Mouse (Mus musculus) natural killer cell, adult 2 months (primary cell): ENCODE data around the gene Hbb-bs.
"Not testable (repeated sequence)": the region's sequence is repeated elsewhere in the genome, so short reads cannot be mapped to it uniquely, and the experiment has no call there.

Source experiments
- DNase-seq, 2 experiments: peaks; one replicate each; pipeline ENCODE4 v3.0.0; 2022; ENCODE audit warnings: low spot score in 2 of 2

Gene Hbb-bs

DNA sequence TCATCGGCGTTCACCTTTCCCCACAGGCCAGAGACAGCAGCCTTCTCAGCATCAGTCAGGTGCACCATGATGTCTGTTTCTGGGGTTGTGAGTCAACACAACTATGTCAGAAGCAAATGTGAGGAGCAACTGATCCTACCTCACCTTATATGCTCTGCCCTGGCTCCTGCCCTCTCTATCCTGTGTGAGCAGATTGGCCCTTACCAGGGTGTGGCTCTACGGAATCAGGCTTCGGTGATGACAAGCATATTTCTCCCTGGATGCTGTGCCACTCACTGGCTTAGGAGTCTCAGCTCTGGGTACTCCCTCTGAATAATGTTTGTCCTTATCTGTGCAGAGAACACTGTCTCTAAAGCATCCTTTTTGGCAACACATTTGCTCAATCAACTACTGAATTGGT, at the start of gene Hbb-bs:
Hbb-bs (minus strand) TSS at position 289 of the 400 bp plus-strand sequence.
- DNase-seq: no peak

DNA sequence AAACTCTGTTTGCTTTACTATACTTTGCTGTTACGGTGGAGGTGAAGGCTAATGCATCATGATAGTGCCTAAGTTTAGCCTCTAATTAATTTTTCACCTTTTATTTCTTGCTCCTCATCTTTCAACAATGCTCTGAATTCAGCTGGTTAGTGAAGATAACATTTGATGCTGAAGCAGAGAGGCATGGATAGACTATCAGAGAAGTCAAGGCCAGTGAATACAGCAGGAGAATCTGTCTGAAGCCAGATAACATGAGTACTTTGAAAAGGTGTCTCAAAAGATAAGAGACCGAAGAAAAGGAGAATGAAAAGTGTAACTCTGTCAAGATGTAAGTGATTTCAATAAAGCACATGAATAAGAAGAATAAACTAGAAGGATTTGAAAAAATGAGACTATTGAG, 49.2 kb upstream of the Hbb-bs start:
- no peak for DNase-seq

DNA sequence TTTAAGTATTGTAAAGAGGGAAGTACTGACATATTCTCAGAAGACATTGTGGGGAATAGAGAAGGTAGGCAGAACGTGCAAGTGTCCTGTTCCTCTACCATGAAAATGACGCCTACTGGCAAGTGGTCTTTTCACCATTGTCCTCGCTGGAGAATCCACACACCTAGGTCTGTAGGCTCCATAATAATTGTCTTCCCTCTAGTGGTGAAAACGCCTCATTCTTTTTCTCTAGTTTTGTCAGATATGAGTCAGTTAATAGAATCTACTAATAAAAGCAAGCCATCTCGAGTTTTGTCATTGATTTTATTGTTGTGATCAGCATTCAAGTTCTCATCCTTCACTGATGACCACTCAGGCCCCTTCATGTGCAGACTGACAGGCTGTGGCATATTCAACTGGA, 46.6 kb upstream of the Hbb-bs start:
- DNase-seq: no peak

DNA sequence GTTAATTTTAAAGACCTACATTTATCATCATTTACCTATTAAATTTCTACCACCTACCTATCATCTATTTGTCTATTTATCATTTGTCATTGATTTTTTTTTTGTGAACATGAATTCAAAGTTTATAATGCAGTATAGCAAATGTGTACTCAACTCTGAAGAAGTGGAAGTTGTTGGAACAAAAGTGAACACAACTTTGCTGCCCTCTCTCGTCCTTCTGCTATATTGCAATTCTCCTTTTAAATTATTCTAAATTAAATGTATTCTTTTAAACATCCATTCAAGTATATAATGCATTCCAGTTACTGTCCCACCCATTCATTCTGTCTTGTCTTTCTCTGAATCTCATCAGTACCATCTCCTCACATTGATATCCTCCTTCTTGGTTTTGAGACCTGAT, 45.2 kb upstream of the Hbb-bs start:
- DNase-seq: no peak

DNA sequence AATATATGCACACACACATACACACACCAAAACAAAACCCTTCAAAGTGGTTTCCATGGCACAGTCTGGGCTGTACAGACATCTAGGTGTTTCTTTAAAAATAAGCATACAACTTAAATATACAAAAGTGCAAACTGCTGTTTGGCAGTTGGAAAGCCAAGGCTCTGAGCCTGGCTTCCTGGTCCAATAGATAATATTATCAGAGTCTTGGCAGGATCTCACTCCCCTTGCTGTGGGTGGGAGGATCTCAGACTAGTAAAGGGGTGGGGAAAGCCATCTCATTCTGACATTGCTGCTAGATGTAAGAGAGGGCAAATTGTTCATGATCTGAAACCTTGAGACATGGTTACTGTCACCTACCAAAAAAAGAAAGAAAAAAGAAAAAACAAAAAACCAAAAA, 42.8 kb upstream of the Hbb-bs start:
- no peak for DNase-seq

DNA sequence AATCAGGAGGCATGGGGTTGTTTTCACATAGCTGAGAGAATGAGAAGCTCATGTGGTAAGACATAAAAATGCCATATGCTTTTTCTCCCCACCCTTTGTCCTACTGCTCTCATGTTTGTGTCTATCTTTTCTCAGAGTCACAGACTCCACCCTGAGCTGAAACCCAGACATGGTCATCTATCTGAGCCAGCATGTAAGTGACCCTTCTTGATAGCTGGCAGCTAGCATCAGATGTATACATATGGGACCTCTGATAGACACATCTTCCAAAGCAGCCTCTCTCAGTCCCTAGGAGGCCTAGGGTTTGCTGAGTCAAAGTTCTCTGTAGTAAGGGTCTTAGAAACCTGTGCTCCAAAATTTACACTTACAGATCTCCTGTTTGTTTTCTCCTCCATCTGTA, 37.8 kb upstream of the Hbb-bs start:
- no peak for DNase-seq

DNA sequence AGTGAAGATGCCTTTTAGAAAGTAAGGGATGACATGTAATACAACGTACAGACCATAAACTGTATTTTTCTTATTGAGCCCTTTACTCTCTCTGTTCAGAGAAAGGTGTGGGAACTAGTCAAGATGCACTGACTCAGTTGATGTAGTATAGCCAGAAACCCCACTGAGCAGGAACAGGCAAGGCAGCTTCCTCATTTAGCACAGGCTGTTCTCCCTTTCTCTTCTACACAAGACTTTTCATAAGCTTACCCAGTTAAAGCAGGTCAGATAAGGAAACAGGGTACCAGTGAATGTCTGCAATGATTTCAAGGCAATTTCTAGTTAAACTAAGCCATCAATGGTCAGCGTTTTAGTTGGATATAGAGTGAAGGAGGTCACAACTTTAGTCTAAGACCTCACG, 33.6 kb upstream of the Hbb-bs start:
- no peak for DNase-seq

DNA sequence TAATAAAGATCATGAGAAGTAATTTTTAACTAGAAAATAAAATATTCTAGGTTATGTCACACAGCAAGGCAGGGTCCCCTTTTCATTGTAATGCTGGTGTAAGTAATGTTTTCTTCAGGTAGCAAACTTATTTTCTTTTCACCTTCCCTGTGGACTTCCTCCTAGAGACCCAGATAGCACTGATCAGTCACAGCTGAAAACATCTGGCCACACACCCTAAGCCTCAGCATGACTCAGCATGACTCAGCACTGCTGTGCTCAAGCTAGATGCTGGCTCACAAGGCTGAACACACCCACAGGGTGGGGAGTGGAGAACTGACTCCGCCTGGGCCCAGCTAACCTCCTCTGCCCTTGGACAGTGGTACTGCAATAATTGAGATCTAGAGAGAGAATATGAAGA, 33.0 kb upstream of the Hbb-bs start:
- peak in 1 of 2 experiments; percentile 2 for DNase-seq

DNA sequence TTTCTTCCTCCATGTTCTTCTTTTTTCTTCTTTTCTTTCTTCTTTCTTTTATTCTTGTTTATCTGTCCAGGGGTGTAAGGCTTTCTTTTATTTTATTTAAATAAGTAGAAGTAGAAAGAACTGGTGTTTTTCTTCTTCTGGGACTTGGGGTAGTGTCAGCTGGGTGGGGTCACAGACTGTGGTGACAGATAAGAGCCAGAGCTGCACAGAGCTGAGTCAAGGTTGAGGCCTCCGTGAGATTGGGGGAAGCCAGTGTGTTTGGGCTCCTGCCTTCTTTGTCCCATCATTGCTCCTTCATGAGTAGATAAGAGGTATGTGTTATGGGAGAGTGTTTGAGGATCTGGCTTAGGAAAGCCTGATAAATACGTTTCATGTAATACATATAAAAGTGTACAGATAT, 31.2 kb upstream of the Hbb-bs start:
- no peak for DNase-seq

DNA sequence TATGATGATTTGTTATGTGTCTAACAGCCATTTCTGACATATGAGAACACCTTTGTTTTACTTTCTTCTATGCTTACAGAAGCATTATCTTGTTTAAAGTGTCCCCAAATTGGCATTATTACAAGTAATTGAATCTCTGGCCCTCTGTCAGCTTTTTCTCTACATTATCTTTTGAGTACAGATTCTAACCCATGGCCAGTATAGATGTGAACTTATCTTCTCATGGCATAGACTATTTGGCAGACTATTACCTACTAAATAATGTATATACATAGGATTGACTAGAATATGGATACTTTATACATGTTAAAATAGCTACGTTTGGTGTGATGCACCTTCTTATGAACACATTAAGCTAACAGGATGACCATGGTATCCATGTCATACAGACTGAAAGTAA, 26.8 kb upstream of the Hbb-bs start:
- no peak for DNase-seq

DNA sequence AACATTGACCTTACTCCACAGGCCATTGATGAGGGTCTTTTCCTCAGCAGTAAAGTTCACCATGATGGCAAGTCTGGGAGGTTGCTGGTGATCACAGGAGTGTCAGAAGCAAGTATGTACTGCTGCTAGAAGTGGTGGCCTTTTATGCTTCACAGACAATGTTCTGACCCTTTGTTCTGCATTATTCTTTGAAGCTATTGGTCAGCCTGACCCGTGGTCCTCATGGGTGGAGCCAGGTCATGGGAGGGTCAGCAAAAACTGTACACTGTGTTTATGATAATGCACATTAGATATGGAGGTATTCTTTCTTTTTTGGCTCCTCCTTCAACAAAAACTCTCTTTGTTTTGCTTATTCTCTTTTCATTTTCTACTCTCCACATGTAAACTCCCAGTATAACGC, 25.2 kb upstream of the Hbb-bs start, which contains the start of gene Hbb-y:
Hbb-y (minus strand) TSS at position 127 of the 400 bp plus-strand sequence.
- DNase-seq: no peak

DNA sequence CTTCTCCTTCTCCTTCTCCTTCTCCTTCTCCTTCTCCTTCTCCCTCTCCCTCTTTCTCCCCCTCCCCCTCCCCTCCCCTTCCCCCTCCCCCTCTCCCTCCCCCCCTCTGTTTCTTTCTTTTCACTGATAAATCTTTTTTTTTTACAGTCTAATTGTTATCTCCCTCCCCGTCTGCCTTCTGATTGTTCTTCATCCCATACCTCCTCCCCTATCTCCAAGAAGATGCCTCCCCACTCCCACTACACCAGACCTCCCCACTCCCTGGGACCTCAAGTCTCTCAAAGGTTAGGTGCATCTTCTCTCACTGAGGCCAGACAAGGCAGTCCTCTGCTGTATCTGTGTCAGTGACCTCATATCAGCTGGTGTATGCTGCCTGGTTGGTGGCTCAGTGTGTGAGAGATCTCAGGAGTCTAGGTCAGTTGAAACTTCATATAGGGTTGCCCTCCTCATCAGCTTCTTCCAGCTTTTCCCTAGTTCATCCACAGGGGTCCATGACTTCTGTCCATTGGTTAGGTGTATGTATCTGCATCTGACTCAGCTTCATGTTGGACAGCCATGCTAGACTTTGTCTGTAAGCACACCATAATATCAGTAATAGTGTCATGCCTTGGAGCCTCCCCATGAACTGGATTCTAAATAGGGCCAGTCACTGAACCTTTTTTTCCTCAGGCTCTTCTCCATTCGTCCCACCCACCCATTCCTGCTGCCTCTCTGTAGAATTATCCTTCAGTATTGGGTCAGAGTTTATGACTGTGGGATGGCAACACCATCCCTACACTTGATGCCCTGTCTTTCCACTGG, 16.8 kb upstream of the Hbb-bs start:
- DNase-seq: no peak

DNA sequence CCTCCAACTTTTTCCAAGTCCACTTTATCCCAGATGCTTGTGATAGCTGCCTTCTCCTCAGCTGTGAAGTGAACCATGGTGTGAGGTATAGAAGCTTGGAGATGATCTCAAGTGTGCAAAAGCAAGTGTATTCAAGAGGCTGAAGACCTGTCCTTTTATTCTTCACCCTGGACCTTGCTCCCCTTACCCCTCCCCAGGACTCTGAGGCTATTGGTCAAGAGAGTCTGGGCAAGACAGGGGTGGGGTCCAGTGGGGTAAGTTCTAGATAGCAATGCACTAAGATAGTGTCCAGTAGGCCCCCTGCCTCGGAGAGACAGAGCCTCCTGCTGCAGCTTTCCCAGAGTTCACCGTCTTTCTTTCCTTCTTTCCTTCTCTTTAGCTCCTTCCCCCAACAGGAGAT, 15.1 kb upstream of the Hbb-bs start, which contains the start of gene Hbb-bh1:
Hbb-bh1 (minus strand) TSS at position 131 of the 400 bp plus-strand sequence.
- no peak for DNase-seq

DNA sequence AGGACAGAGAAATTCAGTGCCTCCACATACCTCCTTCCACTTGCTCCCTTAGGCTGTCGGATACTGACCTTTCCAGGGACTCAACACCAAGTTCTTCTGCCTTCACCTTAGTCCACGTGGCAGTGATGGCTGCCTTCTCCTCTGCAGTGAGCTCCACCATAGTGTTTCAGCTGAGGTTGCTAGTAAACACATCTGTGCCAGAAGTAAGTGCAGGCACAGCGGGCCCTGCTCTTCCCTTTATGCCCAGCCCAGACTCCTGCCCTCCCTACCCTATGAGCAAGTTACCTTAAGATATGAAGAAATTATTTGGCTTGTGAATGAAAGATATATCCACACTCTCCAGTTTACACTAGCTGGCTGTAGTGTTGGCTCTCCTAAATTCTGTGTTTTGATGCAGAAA, 12.4 kb upstream of the Hbb-bs start, which contains the start of gene Hbb-bh2:
Hbb-bh2 (minus strand) TSS at position 253 of the 400 bp plus-strand sequence.
- DNase-seq: no peak

DNA sequence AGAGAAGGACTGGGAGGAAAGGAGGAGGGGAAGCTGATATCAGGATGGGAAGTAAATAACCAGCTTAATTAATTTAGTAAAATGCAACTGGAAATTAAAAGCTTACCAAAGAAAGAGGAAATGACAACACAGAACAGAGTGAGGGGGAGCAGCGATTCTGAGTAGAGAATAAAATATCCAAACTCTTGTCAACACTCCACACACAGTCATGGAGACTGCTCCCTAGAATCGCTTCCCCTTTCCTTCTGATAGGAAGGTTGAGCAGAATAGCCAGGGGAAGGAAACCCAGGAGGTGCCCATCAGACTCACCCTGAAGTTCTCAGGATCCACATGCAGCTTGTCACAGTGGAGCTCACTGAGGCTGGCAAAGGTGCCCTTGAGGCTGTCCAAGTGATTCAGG, 757 bp downstream of the Hbb-bs start:
- not testable (repeated sequence) for DNase-seq

DNA sequence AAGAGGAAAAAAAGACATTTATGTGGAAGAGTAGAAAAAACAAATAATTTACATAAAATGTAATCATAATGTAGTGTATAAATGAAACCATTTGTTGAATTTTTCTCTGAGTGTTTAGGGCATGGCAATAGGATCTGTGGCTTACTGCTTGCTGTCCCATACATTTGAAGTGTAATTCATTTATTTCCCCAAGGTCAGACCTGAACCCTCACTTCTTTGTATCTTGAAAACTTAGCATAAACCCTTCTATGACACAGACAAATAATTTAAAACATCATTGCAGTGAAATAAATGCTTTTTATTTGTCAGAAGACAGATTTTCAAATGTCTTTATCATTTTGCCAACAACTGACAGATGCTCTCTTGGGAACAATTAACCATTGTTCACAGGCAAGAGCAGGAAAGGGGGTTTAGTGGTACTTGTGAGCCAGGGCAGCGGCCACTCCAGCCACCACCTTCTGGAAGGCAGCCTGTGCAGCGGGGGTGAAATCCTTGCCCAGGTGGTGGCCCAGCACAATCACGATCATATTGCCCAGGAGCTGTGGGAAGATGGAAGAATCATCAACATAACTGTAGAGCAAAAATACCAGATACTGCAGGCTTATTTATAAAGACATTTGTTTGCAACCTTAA, 1.5 kb downstream of the Hbb-bs start:
- no peak for DNase-seq

DNA sequence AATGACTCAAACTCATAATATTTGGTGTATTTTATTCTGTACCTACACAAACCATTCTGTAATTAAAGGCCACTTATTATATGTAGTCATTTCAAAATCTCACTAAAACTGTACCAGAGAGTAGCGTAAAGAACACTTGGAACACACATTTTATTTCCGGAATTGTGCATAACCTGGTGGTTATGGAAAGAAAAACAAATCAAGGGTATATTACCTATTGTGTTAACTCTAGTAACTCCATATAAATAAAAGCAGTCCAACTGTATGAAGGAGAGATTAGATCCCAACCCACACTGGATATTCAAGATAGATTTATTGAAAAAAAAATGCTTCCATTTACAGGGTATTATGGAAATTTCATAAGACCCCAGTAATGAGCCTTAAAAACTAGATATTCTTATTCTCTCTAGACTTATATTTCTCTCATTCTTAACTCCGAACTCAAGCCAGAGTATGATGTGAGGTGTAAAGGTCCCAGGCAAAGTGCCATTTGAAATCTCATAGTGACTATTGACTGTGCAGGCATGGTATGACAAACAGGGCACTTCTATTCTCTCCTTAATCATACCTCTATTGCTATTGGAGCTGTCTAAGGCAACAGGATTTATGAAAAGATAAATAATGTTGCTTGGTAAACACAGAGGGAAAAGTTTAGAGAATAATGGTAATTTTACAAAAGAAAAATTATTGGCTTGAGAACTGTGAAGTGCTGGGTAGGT, 2.2 kb downstream of the Hbb-bs start:
- no peak for DNase-seq

DNA sequence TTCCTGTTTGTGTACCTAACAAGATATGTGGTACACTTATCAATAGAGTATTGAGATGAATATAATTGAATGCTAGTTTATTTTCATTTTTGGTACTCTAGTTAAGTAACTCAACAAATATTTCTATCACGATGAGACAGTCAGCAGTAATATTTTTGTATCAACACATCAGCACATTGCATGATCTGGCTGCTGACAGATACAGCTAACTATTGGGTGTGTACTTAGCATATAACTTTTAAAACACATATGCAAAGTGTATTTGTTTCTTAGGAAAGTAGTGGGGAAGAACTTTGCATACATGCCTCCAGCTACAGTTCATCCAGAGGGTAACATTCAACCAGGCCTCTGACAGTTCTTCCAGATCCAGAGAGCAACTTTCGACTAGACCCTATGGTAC, 3.3 kb downstream of the Hbb-bs start:
- DNase-seq: no peak

DNA sequence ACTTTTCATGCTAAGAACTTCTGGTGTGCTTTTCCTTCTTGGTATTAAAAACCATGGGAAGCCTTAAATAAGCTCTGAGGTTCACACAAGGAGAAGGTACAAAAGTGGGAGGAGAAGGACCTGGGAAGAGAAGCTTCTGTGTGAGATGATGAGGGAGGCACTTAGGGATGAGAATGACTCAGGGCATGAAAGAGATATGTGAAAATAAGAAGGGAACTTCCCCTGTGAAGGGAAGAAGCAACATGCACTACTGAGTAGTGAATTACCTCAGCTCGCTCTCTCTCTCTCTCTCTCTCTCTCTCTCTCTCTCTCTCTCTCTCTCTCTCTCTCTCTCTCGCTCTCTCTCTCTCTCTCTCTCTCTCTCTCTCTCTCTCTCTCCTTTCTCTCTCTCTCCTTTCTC, 12.8 kb downstream of the Hbb-bs start:
- DNase-seq: not testable (repeated sequence)

DNA sequence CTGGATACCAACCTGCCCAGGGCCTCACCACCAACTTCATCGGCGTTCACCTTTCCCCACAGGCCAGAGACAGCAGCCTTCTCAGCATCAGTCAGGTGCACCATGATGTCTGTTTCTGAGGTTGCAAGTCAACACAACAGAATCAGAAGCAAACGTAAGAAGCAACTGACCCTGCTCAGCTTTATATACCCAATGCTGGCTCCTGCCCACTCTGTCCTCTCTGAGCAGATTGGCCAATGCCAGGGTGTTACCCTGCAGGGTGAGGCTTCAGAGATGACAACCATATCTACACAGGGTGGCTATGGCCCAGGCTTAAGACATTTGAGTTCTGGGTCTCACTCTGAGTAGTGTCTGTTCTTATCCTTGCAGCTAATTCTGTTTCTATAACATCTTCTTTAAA, 14.1 kb downstream of the Hbb-bs start, which contains the start of gene Hbb-bt:
Hbb-bt (minus strand) TSS at position 231 of the 400 bp plus-strand sequence.
- DNase-seq: no peak

DNA sequence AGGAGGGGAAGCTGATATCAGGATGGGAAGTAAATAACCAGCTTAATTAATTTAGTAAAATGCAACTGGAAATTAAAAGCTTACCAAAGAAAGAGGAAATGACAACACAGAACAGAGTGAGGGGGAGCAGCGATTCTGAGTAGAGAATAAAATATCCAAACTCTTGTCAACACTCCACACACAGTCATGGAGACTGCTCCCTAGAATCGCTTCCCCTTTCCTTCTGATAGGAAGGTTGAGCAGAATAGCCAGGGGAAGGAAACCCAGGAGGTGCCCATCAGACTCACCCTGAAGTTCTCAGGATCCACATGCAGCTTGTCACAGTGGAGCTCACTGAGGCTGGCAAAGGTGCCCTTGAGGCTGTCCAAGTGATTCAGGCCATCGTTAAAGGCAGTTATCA, 14.7 kb downstream of the Hbb-bs start:
- not testable (repeated sequence) for DNase-seq

DNA sequence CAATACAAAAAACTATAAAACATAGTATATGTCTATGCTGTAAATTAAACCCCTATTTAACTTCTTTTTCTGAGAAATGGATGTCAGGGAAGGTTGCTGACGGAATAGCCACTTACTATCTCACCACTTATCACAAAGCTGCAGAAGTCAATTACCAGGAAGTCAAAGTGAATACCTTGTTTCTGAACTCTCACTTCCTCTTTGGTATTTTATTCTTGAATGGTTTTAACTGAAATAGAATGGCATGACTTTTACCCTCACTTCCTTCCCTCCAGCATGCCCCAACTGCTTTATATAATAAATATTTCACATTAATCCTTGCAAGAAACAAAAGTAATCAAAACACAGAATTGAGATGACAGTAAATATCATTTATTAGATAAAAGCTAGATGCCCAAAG, 15.7 kb downstream of the Hbb-bs start:
- DNase-seq: no peak
